Mouse (Mus musculus) liver, adult 2 months (tissue): ENCODE results near the gene Cc2d1a. TPM values are rescaled to one million over a fixed set of nuclear protein-coding genes. Genes with fewer than 3 reads are reported as not detected.

ENCODE experiments used
- DNase-seq: peaks from one replicate; pipeline ENCODE4 v3.0.0-alpha.2; 2011; ENCODE audit warnings: low read depth, low spot score; ENCODE audit errors: extremely low read depth
- H3K27ac ChIP-seq: fragments of 200-500 bp; replicated peaks from 2 replicates; pipeline ENCODE4 v1.5.1; 2012; ENCODE audit warnings: low read depth, mild to moderate bottlenecking, control low read depth, inconsistent platforms, low read length; ENCODE audit not compliant: insufficient read depth
- H3K27me3 ChIP-seq: fragments of 200-500 bp; 2 replicates; pipeline ENCODE4 v1.6.1; 2012; ENCODE audit warnings: mild to moderate bottlenecking, moderate library complexity, low read length, inconsistent platforms; ENCODE audit not compliant: control insufficient read depth, insufficient read depth
- H3K36me3 ChIP-seq: fragments of 200-500 bp; 2 replicates; pipeline ENCODE4 v1.6.1; 2012; ENCODE audit warnings: low read length, inconsistent platforms; ENCODE audit not compliant: control insufficient read depth, insufficient read depth
- H3K4me1 ChIP-seq: fragments of 200-500 bp; 2 replicates; pipeline ENCODE4 v1.6.1; 2011; ENCODE audit warnings: low read length; ENCODE audit not compliant: control insufficient read depth, insufficient read depth
- H3K4me3 ChIP-seq: fragments of 200-500 bp; 2 replicates; pipeline ENCODE4 v1.5.1; 2011; ENCODE audit warnings: low read depth, mild to moderate bottlenecking, control low read depth, low read length, moderate library complexity; ENCODE audit not compliant: insufficient read depth
- H3K79me2 ChIP-seq: fragments of 200-500 bp; 2 replicates; pipeline ENCODE4 v1.6.1; 2012; ENCODE audit warnings: inconsistent platforms, mild to moderate bottlenecking, low read length, moderate library complexity; ENCODE audit not compliant: control insufficient read depth, insufficient read depth
- H3K9ac ChIP-seq: fragments of 200-500 bp; 2 replicates; pipeline ENCODE4 v1.6.1; 2012; ENCODE audit warnings: low read depth, mild to moderate bottlenecking, control low read depth, inconsistent platforms, low read length
- CTCF ChIP-seq: fragments of 200-500 bp; IDR thresholded peaks from 2 replicates; pipeline ENCODE4 v1.5.1; 2011; ENCODE audit warnings: low read depth, low read length, control low read depth
- POLR2A ChIP-seq: fragments of 200-500 bp; IDR thresholded peaks from 2 replicates; pipeline ENCODE4 v1.6.1; 2011; ENCODE audit warnings: low read length, control low read depth; ENCODE audit not compliant: insufficient read depth; ENCODE audit errors: extremely low read depth
- whole genome bisulfite sequencing: fragments of 180-500 bp; shearing (Covaris S2); methylation state at CpG from one replicate; pipeline ENCODE4 v1.1.7; 2018; 5-methylcytosine and 5-hydroxymethylcytosine counted together
- polyA plus RNA-seq: library from polyadenylated mRNA; depleted of rRNA; stranded (reverse); fragments of >200 nt; gene quantifications from 2 replicates; pipeline ENCODE4 v1.2.3, GENCODE M21; 2012
- total RNA-seq: library from RNA; depleted of rRNA; stranded (reverse); fragments of >200 nt; gene quantifications from 2 replicates; pipeline ENCODE4 v1.2.3, GENCODE M21; 2014

The Cc2d1a gene
- total and polyA plus RNA-seq, 2 experiments = 5.6 to 10.4 TPM

DNA sequence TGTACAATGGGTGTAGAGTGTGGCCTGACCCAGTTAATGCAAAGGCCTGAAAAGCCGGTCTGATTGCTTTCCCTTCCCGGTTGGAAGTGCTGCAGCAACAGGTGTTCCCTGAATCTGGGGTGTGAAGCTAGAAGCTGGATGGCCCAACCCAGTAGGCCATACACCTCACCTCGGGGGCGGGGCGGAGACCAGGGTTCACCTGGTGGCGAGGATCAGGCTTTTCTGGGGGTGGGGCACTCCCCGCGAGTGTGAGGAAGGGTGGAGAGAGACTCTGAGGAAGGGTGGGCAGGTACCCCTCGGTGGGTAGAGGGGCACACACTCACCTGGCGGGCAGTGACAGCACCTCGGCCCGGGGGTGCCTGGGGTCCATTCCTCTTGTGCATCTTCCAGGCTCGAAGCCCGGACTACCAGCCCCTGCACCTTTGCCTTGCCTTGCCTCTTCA is 391 bp downstream of the Cc2d1a start:
- no peak overlapping the region for H3K27ac ChIP-seq
- no peak for TF ChIP-seq POLR2A
- peak overlapping the region; percentile 77 for H3K9ac ChIP-seq
- peak; percentile 21 for DNase-seq
- 4% methylated on average over 14 of the region's 14 CpGs for WGBS
- H3K27me3 ChIP-seq = no peaks in the 10 kb centered on the region
- H3K79me2 ChIP-seq = no peaks in the 10 kb centered on the region
- peak overlapping the region; percentile 71 for H3K4me3 ChIP-seq
- peaks cover 4% of the 10 kb centered on the region; the same call in 1 of the 2 replicates for H3K36me3 ChIP-seq
- peaks cover 7% of the 10 kb centered on the region for H3K4me1 ChIP-seq

DNA sequence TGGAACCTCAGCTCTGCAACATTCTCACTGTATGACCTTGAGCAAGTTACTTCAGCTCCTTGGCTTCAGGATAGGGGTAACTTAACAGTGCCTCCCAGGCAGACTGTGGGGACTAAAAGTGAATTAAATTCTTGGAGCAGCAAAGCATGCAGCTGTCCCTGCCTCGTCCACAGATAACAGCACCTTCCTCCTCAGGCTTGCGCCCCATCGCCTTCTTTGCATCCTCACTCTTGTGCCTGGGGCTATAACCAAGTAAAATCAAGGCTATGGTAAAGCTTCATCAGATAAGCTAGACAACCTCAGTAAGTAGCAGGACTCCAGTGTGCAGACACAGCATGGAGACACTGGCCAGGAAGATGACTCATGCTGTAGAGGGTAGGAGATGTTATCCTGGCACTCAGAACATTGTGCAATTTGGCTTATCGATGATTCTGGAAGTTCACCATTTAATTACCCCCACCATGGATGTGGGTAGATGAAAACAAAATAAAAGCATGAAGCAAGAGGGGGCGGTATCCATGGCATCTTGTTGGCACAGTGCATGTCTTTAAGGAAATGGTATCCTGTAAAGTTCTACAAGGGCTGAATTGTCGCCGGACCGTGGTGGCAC is 3.0 kb downstream of the Cc2d1a start:
- DNase-seq = no peak
- 83% methylated on average over 8 of the region's 8 CpGs for WGBS
- Histone ChIP-seq H3K27me3 (no peaks in the 10 kb centered on the region), H3K36me3 (peaks cover 16% of the 10 kb centered on the region), H3K79me2 (no peaks in the 10 kb centered on the region), H3K4me3 (no peak overlapping the region), H3K9ac (no peak overlapping the region), H3K4me1 (peaks cover 7% of the 10 kb centered on the region), H3K27ac (no peak overlapping the region)
- TF ChIP-seq CTCF = no peak
- TF ChIP-seq POLR2A = no peak

DNA sequence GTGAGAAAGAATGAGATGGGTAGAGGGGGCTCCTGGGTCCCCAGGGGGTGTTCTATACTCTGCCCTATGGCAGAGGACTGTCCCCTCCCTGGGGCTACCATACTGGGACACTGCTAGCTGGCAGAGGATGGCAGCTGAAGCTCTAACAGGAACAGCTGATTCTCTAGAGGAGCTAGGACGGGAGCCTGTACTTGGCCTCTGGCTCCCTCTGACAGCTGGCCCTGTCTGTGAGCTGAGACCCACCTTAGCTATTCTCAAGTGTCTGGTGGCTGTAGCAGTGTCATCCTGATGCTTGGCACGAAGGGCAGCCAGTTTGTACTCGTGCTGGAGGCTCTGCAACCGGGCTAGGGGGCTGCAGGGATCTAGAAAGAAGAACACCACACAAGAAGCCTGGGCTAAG is 6.9 kb downstream of the Cc2d1a start:
- Histone ChIP-seq H3K4me1 (no peaks in the 10 kb centered on the region), H3K4me3 (no peak overlapping the region), H3K36me3 (peaks cover 23% of the 10 kb centered on the region), H3K9ac (no peak overlapping the region), H3K79me2 (no peaks in the 10 kb centered on the region), H3K27ac (no peak overlapping the region), H3K27me3 (no peaks in the 10 kb centered on the region)
- TF ChIP-seq POLR2A = no peak
- WGBS = 92% methylated on average over 4 of the region's 4 CpGs
- DNase-seq = no peak

DNA sequence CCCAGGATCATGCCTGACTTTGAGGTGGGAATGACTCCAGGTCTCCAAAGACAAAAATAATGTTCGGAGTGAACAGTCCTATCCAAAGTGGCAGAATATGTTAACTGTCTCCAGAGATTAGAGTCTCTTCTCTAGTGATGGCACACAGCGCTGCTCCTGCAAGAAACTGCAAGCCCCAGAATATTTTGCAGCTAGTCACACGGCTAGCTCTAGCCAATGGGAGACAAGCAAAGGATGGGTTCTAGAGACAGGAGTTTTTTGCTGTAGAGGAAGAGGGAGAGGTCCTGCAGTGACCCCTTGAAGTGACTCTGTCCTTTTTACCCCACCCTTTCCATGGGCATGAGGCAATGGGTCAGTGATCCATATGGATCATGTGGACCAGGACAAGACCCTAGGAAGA is 9.9 kb downstream of the Cc2d1a start:
- peaks cover 24% of the 10 kb centered on the region for H3K36me3 ChIP-seq

DNA sequence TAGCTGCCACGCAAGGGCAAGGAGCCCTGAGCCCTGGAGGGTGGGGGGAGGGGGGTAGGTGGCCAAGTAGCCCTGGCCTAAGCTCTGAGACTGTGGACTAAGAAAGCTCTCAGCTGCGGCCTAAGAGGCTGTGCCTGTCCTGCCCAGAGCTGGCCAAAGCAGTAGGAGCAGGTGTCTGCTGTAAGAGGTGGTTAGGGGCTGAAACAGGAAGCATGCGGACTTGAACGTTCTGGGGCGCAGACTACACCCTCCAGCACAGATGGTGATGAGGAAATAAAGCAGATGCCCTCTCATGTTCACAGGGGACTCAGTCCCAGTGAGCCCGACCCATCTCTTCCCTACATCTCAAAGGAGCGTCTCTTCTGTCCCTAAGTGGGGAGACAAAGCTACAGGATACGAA is 15.5 kb downstream of the Cc2d1a start:
- H3K9ac ChIP-seq = no peak overlapping the region
- DNase-seq = no peak
- no peak overlapping the region for H3K4me3 ChIP-seq
- peaks cover 1% of the 10 kb centered on the region; the same call in 1 of the 2 replicates for H3K36me3 ChIP-seq
- TF ChIP-seq POLR2A = no peak
- TF ChIP-seq CTCF = no peak
- no peak overlapping the region for H3K27ac ChIP-seq
- WGBS = 91% methylated on average over 8 of the region's 8 CpGs
- H3K4me1 ChIP-seq = no peaks in the 10 kb centered on the region
- no peaks in the 10 kb centered on the region for H3K27me3 ChIP-seq
- no peaks in the 10 kb centered on the region for H3K79me2 ChIP-seq

More for the DNA sequence above, 9.9 kb downstream of the Cc2d1a start:
- no peaks in the 10 kb centered on the region for H3K27me3 ChIP-seq
- no peaks in the 10 kb centered on the region for H3K4me1 ChIP-seq
- no peak overlapping the region for H3K9ac ChIP-seq
- no peaks in the 10 kb centered on the region for H3K79me2 ChIP-seq
- DNase-seq = no peak
- TF ChIP-seq CTCF (no peak), POLR2A (no peak)
- no peak overlapping the region for H3K4me3 ChIP-seq
- WGBS = 96% methylated on average over 3 of the region's 3 CpGs
- no peak overlapping the region for H3K27ac ChIP-seq

DNA sequence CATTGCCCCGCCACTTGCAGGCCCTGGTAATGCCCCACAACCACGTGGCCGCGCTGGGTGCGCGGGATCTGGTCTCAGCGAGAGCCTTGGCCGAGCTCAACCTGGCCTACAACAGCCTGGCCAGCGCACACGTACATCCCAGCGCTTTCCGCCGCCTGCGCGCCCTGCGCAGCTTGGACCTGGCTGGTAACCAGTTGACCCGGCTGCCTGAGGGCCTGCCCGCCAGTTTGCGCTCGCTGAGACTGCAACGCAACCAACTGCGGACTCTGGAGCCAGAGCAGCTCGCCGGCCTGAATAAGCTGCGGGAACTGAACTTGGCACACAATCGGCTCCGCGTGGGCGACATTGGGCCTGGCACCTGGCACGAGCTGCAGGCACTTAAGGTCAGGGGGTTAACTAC is 16.9 kb downstream of the Cc2d1a start:
- DNase-seq = peak; percentile 59
- Histone ChIP-seq H3K4me3 (no peak overlapping the region), H3K79me2 (no peaks in the 10 kb centered on the region), H3K4me1 (no peaks in the 10 kb centered on the region), H3K27ac (no peak overlapping the region), H3K27me3 (no peaks in the 10 kb centered on the region), H3K36me3 (peaks cover 1% of the 10 kb centered on the region; the same call in 1 of the 2 replicates), H3K9ac (no peak overlapping the region)
- TF ChIP-seq CTCF = no peak
- TF ChIP-seq POLR2A = no peak
- 19% methylated on average over 30 of the region's 30 CpGs for WGBS
